Mouse (Mus musculus) erythroblast, embryonic 14.5 days (primary cell): ENCODE results near the gene Bicdl1.

ENCODE experiments used
- GATA1 ChIP-seq: IDR thresholded peaks from 2 replicates; pipeline ENCODE4 v1.6.1; 2012; ENCODE audit warnings: low read length, inconsistent platforms, mixed read lengths
- TAL1 ChIP-seq: IDR thresholded peaks from 3 replicates; pipeline ENCODE4 v1.6.1; 2012; ENCODE audit warnings: low read length, inconsistent platforms, mixed read lengths

GRCm38 (mm10) chr5:115696811-115697210 lies 34.6 kb downstream of the Bicdl1 start:
- TF ChIP-seq GATA1, result no peak
- TF ChIP-seq TAL1, result no peak
